20 mouse cellular contexts compared by ENCODE assay signal in genomic region chr1:188006820-188007491, GRCm38 (mm10).
DNase-seq lines count a peak whose midpoint lies in the region; ATAC-seq lines count a peak whose summit lies in the region.
"Had no signal": no experiment of that assay in that cellular context is flagged by ENCODE, and none has a peak within 500 bp of the region (broad histone marks: within the 10 kb centered on the region; RNA-seq: fewer than 3 reads in every experiment).

No protein-coding gene starts in this region.

- no peak for DNase-seq in heart, adult 8-10 months (ENCODE audit: low spot score)
- no peak for DNase-seq in liver, embryonic 11.5 days (ENCODE audit: low spot score)
- DNase-seq in liver: no peak
- no peak for DNase-seq in intestine, embryonic 14.5 days (ENCODE audit: low spot score)
- DNase-seq in gastrocnemius, postnatal 4 days (ENCODE audit: low spot score in 2 of 2): no peak
- no peak for DNase-seq in cerebellum, adult 18-20 months
- DNase-seq: adrenal gland, postnatal 14 days; cerebellum, adult 2 months; kidney, adult 11 months; kidney, postnatal 10 days; left cerebral cortex, postnatal 4 days; midbrain, embryonic 14.5 days; thymus, postnatal 4 days had no signal

- H3K9ac ChIP-seq in heart, embryonic 14.5 days (ENCODE audit: low read length): peak overlapping the region; percentile 61
- no peak overlapping the region for H3K9ac ChIP-seq in liver, embryonic 11.5 days (ENCODE audit: low read depth, low read length)
- H3K9ac ChIP-seq in intestine, embryonic 14.5 days (ENCODE audit: low read length): no peak overlapping the region
- H3K9ac ChIP-seq: embryonic facial prominence, embryonic 12.5 days; liver, embryonic 14.5 days had no signal

- peak overlapping the region; percentile 18 to 31; a peak in 3 of 4 replicates for H3K4me3 ChIP-seq in heart, embryonic 14.5 days (ENCODE audit: control insufficient read depth in 1 of 2, insufficient read depth in 1 of 2, low read depth in 1 of 2, low read length in 2 of 2)
- no peak overlapping the region for H3K4me3 ChIP-seq in liver, embryonic 11.5 days (ENCODE audit: low read depth, low read length)
- H3K4me3 ChIP-seq in intestine, embryonic 14.5 days (ENCODE audit: low read depth, low read length): no peak overlapping the region
- H3K4me3 ChIP-seq: embryonic facial prominence, embryonic 12.5 days had no signal

- peak overlapping the region; percentile 75 for H3K4me2 ChIP-seq in heart, embryonic 14.5 days (ENCODE audit: low read length)
- peak overlapping the region; percentile 9; the same call in 1 of the 2 replicates for H3K4me2 ChIP-seq in liver, embryonic 11.5 days
- H3K4me2 ChIP-seq in intestine, embryonic 14.5 days (ENCODE audit: low read length): peak overlapping the region; percentile 26; the same call in 1 of the 2 replicates
- H3K4me2 ChIP-seq: embryonic facial prominence, embryonic 12.5 days had no signal

- H3K4me1 ChIP-seq in heart, embryonic 14.5 days (ENCODE audit: control insufficient read depth in 2 of 2, insufficient read depth in 2 of 2, low read length in 2 of 2): peaks cover 19 to 60% of the 10 kb centered on the region in 2 experiments
- no peaks in the 10 kb centered on the region for H3K4me1 ChIP-seq in liver, embryonic 11.5 days (replicated peaks; ENCODE audit: control insufficient read depth, insufficient read depth, low read length)
- no peaks in the 10 kb centered on the region for H3K4me1 ChIP-seq in intestine, embryonic 14.5 days (replicated peaks; ENCODE audit: control insufficient read depth, insufficient read depth, low read length)
- H3K4me1 ChIP-seq: embryonic facial prominence, embryonic 12.5 days had no signal

- no peaks in the 10 kb centered on the region for H3K9me3 ChIP-seq in heart, embryonic 14.5 days (ENCODE audit: control insufficient read depth, low read length)
- H3K9me3 ChIP-seq in liver, embryonic 11.5 days (ENCODE audit: control insufficient read depth, low read length): no peaks in the 10 kb centered on the region
- no peaks in the 10 kb centered on the region for H3K9me3 ChIP-seq in intestine, embryonic 14.5 days (ENCODE audit: control insufficient read depth, low read length)
- H3K9me3 ChIP-seq: embryonic facial prominence, embryonic 12.5 days had no signal

- WGBS in heart, embryonic 14.5 days: 8% methylated on average over 13 of the region's 13 CpGs
- WGBS in liver, embryonic 11.5 days: 37% methylated on average over 13 of the region's 13 CpGs
- WGBS in intestine, embryonic 14.5 days: 49% methylated on average over 13 of the region's 13 CpGs

- peak overlapping the region; percentile 72 to 77 for H3K27ac ChIP-seq in heart, embryonic 14.5 days (replicated peaks in 1 of 2; ENCODE audit: control insufficient read depth in 1 of 2, insufficient read depth in 1 of 2, low read depth in 2 of 2, low read length in 2 of 2)
- H3K27ac ChIP-seq in liver, embryonic 11.5 days (ENCODE audit: low read depth, low read length): no peak overlapping the region
- H3K27ac ChIP-seq in intestine, embryonic 14.5 days (ENCODE audit: low read depth): no peak overlapping the region
- H3K27ac ChIP-seq: embryonic facial prominence, embryonic 12.5 days; liver, embryonic 14.5 days had no signal

- no peak for ATAC-seq in heart, embryonic 14.5 days (ENCODE audit: insufficient number of reproducible peaks, insufficient read depth, low FRiP score, low read depth)
- no peak for ATAC-seq in liver, embryonic 11.5 days (replicated peaks; ENCODE audit: low FRiP score)
- no peak for ATAC-seq in intestine, embryonic 14.5 days (replicated peaks; ENCODE audit: low FRiP score, low TSS enrichment, low read depth)
- 0 out of 2 replicates have a peak, but pooled peaks have one; percentile 47 for ATAC-seq in megakaryocyte-erythroid progenitor cell, adult 5-6 weeks (replicated peaks; ENCODE audit: low FRiP score, low TSS enrichment, poor library complexity, severe bottlenecking)
- ATAC-seq: activated CD4-positive, CD25-positive, alpha-beta regulatory T cell, adult 4 months; forebrain, embryonic 16.5 days; Patski had no signal

- H3K36me3 ChIP-seq in heart, embryonic 14.5 days (ENCODE audit: control insufficient read depth, insufficient read depth, low read length): no peaks in the 10 kb centered on the region
- H3K36me3 ChIP-seq in liver, embryonic 11.5 days (ENCODE audit: control insufficient read depth, insufficient read depth, low read length): no peaks in the 10 kb centered on the region
- no peaks in the 10 kb centered on the region for H3K36me3 ChIP-seq in intestine, embryonic 14.5 days (ENCODE audit: control insufficient read depth, insufficient read depth, low read length)
- H3K36me3 ChIP-seq: embryonic facial prominence, embryonic 12.5 days had no signal

- H3K27me3 ChIP-seq in heart, embryonic 14.5 days (ENCODE audit: control insufficient read depth, insufficient read depth, low read length): no peaks in the 10 kb centered on the region
- no peaks in the 10 kb centered on the region; the same call in none of the 2 replicates for H3K27me3 ChIP-seq in liver, embryonic 11.5 days (replicated peaks; ENCODE audit: control insufficient read depth, insufficient read depth, low read length)
- H3K27me3 ChIP-seq in intestine, embryonic 14.5 days (replicated peaks; ENCODE audit: control insufficient read depth, insufficient read depth, low read length): no peaks in the 10 kb centered on the region
- H3K27me3 ChIP-seq: embryonic facial prominence, embryonic 12.5 days had no signal

Comparison
In these comparisons a context has a peak if more than half of its experiments do, and no peak if none do; other contexts are left out.
1. H3K27ac ChIP-seq: peak in heart, embryonic 14.5 days (2 of 2); none in liver, embryonic 11.5 days (single experiment) and intestine, embryonic 14.5 days (single experiment).
2. H3K4me2 ChIP-seq: peak in every context shown above with its lines; median percentile 75 in heart, embryonic 14.5 days; 26 in intestine, embryonic 14.5 days; 9 in liver, embryonic 11.5 days.
3. H3K4me3 ChIP-seq: peak in heart, embryonic 14.5 days (2 of 2); none in liver, embryonic 11.5 days (single experiment) and intestine, embryonic 14.5 days (single experiment).